Mouse (Mus musculus): ENCODE results near the gene Zan. TPM values are rescaled to one million over a fixed set of nuclear protein-coding genes. Genes with fewer than 3 reads are reported as not detected.

The Zan gene
- total and polyA plus RNA-seq, 3 experiments: 0.15 TPM; not detected in 2

DNA sequence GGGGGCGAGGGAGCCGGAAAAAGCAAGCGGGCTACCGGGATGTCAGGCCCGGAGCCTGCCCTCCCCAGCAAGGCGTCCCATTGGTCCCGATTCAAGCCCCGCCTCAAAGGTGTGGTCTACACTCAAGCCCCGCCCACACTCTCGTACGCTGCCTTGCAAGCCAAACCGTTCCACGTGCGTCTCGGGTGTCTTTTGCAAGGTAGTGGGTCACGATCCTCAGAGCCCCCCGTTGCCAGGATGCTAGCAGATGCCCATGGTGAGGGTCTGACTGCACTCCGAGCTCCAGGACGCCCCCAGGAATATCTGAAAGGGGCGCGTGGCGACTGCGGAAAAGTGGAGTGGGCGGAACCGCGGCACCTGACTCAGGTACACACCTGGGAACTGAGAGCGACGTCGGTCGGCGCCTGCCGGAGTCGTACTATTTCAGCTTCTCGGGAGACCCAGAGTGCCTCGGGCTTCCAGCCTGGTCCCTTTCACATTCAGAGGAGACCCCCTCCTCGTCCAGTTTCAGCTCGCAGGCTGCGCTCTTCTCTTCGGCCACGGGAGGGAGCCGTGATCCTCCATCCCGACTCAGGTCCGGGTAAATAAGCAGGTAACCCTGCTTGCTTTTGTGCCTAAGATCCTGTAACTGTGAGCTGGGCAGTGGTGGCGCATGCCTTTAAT lies 143.2 kb downstream of the Zan start, which contains the start of gene Slc12a9 (continued):
- TF ChIP-seq MYB (IDR thresholded peaks at IDR 0.05; ENCODE audit: low read depth, low read length) (no peak), RAD21 (IDR thresholded peaks at IDR 0.05; ENCODE audit: low read depth, low read length) (peak; percentile 41), CHD1 (IDR thresholded peaks at IDR 0.05; ENCODE audit: low read depth, low read length) (0 out of 2 replicates have a peak, but pooled peaks have one; percentile 10), MAX (IDR thresholded peaks at IDR 0.05; ENCODE audit: low read length) (peak; percentile 91), POLR2AphosphoS2 (IDR thresholded peaks at IDR 0.05; ENCODE audit: low read length) (no peak; the same call in 1 of the 2 replicates), TCF12 (IDR thresholded peaks at IDR 0.05; ENCODE audit: low read depth, low read length) (no peak), NELFE (IDR thresholded peaks at IDR 0.05; ENCODE audit: low read depth, low read length) (peak; percentile 60), MAZ (IDR thresholded peaks at IDR 0.05; ENCODE audit: low read depth, low read length) (no peak), TBP (IDR thresholded peaks at IDR 0.05; ENCODE audit: low read depth, low read length) (peak; percentile 65), EP300 (IDR thresholded peaks at IDR 0.05; ENCODE audit: low read depth in 1 of 2, low read length in 2 of 2) (no peak; a peak in 1 of 4 replicates), ZMIZ1 (IDR thresholded peaks at IDR 0.05; ENCODE audit: low read depth, low read length) (no peak), ELF1 (IDR thresholded peaks at IDR 0.05; ENCODE audit: low read depth, low read length) (no peak), SMC3 (IDR thresholded peaks at IDR 0.05; ENCODE audit: low read depth, low read length) (peak; percentile 58), CTCF (IDR thresholded peaks at IDR 0.05 in 2 of 3, conservative IDR thresholded peaks at IDR 0.05 in 1 of 3; ENCODE audit: control insufficient read depth in 1 of 3, insufficient read depth in 1 of 3, low read depth in 2 of 3, low read length in 3 of 3, poor library complexity in 1 of 3, severe bottlenecking in 1 of 3) (peak; percentile 62 to 82 (median 67))

DNA sequence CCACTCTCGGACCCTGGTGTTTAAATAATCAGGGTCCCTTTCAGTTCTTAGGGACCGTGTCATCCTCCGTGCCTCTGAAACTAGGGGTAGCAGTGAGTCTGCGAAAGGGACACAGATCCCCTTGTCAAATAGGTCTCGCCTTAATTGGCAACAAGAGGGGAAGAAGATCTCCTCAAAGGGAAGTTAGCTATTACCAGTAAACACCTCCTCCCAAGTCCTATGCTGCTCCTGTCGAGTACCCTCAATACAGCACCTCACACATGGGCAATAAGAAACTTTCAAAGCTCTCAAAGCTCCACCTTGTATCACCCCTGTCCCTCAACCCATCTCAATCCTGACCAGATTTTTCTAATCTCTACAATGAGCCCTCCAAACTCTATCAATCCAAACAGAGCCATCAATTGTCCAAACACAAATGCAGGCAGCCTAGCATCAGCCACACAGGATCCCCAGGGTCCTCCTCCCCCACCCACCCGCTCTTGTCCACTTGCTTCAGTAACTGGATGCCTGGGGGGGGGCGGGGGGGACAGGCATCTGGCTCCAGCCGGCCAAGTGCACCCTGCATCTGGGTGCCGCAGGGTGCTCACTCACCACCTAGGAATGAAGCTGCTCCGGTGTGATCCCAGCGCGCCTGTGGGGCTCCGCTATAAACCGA lies 143.9 kb downstream of the Zan start:
- Histone ChIP-seq H3K27ac (ENCODE audit: control insufficient read depth, low read depth, low read length) (no peak overlapping the region), H3K4me3 (ENCODE audit: control insufficient read depth in 1 of 2, insufficient read depth in 1 of 2, low read depth in 2 of 2, low read length in 2 of 2) (peak overlapping the region; percentile 65 to 84), H3K4me1 (ENCODE audit: control insufficient read depth in 1 of 2, insufficient read depth in 2 of 2, low read length in 2 of 2) (peaks cover 2 to 13% of the 10 kb centered on the region in 2 experiments; a peak in 3 of 4 replicates), H3K9me3 (replicated peaks; ENCODE audit: insufficient read depth, low read length) (no peaks in the 10 kb centered on the region), H3K36me3 (ENCODE audit: control insufficient read depth in 1 of 2, insufficient read depth in 2 of 2, low read length in 2 of 2) (peaks cover 0 to 9% of the 10 kb centered on the region in 2 experiments; a peak in 2 of 4 replicates), H3K9ac (ENCODE audit: control insufficient read depth, low read depth, low read length, poor library complexity, severe bottlenecking) (peak overlapping the region; percentile 66), H3K79me2 (ENCODE audit: control insufficient read depth, insufficient read depth, low read length, poor library complexity) (no peaks in the 10 kb centered on the region), H3K27me3 (ENCODE audit: control insufficient read depth in 1 of 2, insufficient read depth in 2 of 2, low read length in 2 of 2) (no peaks in the 10 kb centered on the region)
- DNase-seq (ENCODE audit: low read depth, low spot score): peak; percentile 46
- TF ChIP-seq ZKSCAN1 (IDR thresholded peaks at IDR 0.05; ENCODE audit: low read depth, low read length): no peak
- TF ChIP-seq ELF1 (IDR thresholded peaks at IDR 0.05; ENCODE audit: low read depth, low read length): no peak
- TF ChIP-seq POLR2AphosphoS5 (IDR thresholded peaks at IDR 0.05; ENCODE audit: borderline replicate concordance, low read depth, low read length): no peak
- TF ChIP-seq NRF1 (IDR thresholded peaks at IDR 0.05; ENCODE audit: insufficient read depth, low read depth, low read length, poor library complexity, severe bottlenecking): no peak
- 0 out of 4 replicates have a peak, but pooled peaks of 1 of the 2 experiments have one; percentile 14 for TF ChIP-seq POLR2A (IDR thresholded peaks at IDR 0.05; ENCODE audit: control insufficient read depth in 1 of 2, insufficient read depth in 1 of 2, low read depth in 1 of 2, low read length in 2 of 2, poor library complexity in 1 of 2)
- TF ChIP-seq SMC3 (IDR thresholded peaks at IDR 0.05; ENCODE audit: low read depth, low read length): no peak
